Mouse (Mus musculus) embryonic fibroblast, embryonic 13.5 days (primary cell): ENCODE data around the gene Tspan3. TPM values are rescaled to one million over a fixed set of nuclear protein-coding genes. Genes with fewer than 3 reads are reported as not detected.
A peak's percentile ranks its signal among the peaks of the same experiment; 100 is the strongest.

Experiments
- H3K27ac ChIP-seq: 2 replicates; pipeline ENCODE4 v1.5.1; 2012; ENCODE audit warnings: low read length, control low read depth, inconsistent platforms; ENCODE audit not compliant: insufficient read depth
- H3K4me1 ChIP-seq: 2 replicates; pipeline ENCODE4 v1.6.1; 2011; ENCODE audit warnings: low read length; ENCODE audit not compliant: control insufficient read depth, insufficient read depth
- H3K4me3 ChIP-seq: 2 replicates; pipeline ENCODE4 v1.5.1; 2011; ENCODE audit warnings: mild to moderate bottlenecking, control low read depth, low read length; ENCODE audit not compliant: insufficient read depth
- CTCF ChIP-seq: IDR thresholded peaks from 2 replicates; pipeline ENCODE4 v1.5.1; 2011; ENCODE audit warnings: mild to moderate bottlenecking, control low read depth, low read length, moderate library complexity, borderline replicate concordance; ENCODE audit not compliant: insufficient read depth
- POLR2A ChIP-seq: IDR thresholded peaks from 2 replicates; pipeline ENCODE4 v1.6.1; 2011; ENCODE audit warnings: low read depth, mild to moderate bottlenecking, control low read depth, low read length, moderate library complexity
- polyA plus RNA-seq: library from polyadenylated mRNA; stranded (reverse); fragments of >200 nt; gene quantifications from 2 replicates; pipeline ENCODE4 v1.2.4, GENCODE M21; 2011; ENCODE audit warnings: low read depth; ENCODE audit not compliant: missing spikeins, insufficient read length

The Tspan3 gene
- polyA plus RNA-seq, 1 experiment: 183 TPM

DNA sequence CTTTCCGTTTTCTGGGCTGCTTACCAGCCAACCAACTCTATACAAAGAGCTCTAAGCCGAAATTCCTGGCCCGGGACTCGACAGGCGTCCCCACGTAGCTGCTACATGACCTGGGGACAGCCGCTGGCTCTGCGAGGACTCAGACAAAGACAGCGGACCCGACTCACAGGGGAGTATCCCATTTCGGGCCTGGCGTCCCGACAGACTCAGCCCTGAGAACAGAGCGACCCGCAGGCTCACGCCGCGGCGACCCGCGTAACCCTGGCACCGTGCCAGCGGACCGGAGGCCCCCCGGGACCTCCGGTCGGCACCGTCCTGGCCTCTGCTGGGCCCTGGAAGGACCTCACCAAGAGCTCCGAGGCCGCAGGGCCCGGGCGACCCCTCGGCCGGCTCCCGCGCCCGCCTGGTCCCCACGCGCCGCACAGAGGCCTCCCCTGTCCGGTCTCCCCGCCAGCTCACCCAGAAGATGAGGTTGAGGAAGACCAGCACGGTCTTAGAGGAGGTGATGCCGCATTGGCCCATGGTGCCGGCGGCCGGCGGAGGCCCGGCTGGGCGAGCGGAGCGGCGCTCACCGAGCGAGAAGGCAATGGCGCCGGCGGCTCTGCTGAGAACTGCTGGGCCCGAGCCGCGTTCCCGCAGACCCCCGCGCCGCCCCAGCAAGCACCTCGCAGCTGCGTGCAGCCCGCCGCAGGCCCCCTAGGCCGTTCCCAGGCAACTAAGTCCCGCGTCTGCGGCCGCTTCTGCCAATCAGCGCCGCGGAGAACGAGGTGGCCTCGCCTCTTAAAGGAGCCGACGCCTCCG is 4.7 kb downstream of the Tspan3 start:
- H3K4me3 ChIP-seq: peak overlapping the region; percentile 72
- H3K4me1 ChIP-seq: peaks cover 4% of the 10 kb centered on the region
- H3K27ac ChIP-seq: peak overlapping the region; percentile 34; the same call in 1 of the 2 replicates
- TF ChIP-seq POLR2A (peak; percentile 68; the same call in 1 of the 2 replicates), CTCF (no peak)

DNA sequence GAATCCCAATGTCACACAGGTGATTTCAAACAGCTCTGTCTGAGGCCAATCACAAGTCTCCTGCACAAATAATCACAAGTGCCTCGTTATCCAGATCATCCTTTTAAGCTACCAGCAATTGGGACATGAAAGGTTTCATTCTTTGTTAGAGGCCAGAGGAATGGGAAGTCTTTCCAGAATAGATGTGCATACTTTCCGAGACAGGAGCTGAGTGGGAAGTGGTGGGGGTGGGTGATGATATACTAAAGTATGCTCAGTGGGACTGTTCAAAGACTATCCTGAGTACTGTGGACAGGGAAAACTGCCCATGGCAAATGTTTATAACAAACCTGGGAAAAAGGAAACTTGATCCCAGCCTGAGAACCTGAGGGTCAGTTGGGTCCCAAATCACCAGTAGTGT is 5.8 kb downstream of the Tspan3 start:
- peak overlapping the region; percentile 72 for H3K4me3 ChIP-seq
- TF ChIP-seq POLR2A: no peak
- no peak for TF ChIP-seq CTCF
- peaks cover 4% of the 10 kb centered on the region for H3K4me1 ChIP-seq
- no peak overlapping the region for H3K27ac ChIP-seq

DNA sequence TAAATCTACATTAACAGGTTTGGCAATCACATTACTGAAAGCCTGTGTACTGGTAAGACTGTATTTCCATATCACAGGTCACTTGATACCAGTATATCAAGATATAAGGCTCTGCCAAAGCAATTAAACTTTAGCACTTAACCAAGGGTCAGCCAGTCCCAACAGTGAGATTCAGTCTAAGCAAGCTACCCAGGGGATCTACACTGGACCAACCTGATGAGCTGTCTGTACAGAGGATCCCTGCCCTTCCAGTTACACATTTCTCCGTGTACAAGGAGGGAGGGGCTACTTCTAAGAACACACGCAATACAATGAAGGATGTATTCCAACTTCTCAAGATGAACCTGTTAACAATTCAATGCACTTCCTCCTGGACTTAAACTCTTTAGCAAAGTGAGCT is 7.2 kb downstream of the Tspan3 start:
- TF ChIP-seq POLR2A (no peak), CTCF (no peak)
- Histone ChIP-seq H3K4me1 (peaks cover 4% of the 10 kb centered on the region), H3K27ac (no peak overlapping the region), H3K4me3 (no peak overlapping the region)

DNA sequence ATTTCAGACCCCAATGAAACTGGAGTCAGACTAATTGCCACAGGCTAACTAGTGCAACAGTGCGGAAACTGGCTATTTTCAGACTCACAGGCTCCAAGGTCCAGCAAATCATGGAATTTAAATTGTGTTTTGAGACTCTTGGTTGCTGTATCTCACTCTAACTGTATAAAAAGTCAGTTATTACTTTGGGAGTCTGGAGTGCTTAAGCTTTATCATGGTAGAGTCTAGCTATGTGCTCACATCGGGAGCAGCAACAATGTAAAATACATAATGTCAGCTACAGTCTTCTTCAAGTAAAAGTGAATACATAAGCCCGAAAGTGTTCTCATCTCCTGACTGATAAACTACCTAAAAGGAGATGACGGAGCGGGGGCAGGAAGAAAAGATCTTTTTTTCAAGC is 10.7 kb downstream of the Tspan3 start:
- H3K4me3 ChIP-seq: no peak overlapping the region
- TF ChIP-seq CTCF: no peak
- TF ChIP-seq POLR2A: no peak
- no peak overlapping the region for H3K27ac ChIP-seq
- peaks cover 10% of the 10 kb centered on the region for H3K4me1 ChIP-seq

DNA sequence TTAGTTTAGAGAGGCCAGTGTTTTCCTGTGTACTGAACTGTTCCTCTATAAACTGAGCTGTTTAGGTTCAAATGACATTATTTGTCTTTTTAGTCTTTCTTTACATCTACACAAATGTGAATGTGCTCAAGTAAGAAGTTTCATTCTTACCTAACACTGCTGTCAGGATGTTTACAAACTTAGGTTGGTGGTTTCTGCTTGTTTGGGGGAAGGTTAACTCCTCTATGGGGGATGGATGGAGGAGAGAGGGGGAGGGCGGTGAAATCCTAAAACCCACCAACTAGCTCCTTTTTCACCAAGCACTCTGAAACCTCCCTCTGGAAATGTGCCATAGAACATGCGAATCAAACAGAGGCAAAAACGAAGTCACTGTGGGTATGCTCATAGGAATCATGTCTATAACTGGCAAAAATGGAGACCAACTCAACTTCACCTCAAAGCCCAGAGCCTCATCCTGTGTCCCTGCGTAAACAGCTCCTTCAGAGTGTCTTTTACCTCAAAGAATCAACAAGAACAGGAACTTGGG is 12.7 kb downstream of the Tspan3 start:
- TF ChIP-seq CTCF (no peak), POLR2A (no peak)
- H3K27ac ChIP-seq: peak overlapping the region; percentile 82
- no peak overlapping the region for H3K4me3 ChIP-seq
- H3K4me1 ChIP-seq: peaks cover 7% of the 10 kb centered on the region

GRCm38 (mm10) chr9:56151745-56152481 is 13.4 kb downstream of the Tspan3 start:
- Histone ChIP-seq H3K4me1 (peaks cover 7% of the 10 kb centered on the region), H3K27ac (peak overlapping the region; percentile 82)
- TF ChIP-seq CTCF (no peak), POLR2A (no peak)

DNA sequence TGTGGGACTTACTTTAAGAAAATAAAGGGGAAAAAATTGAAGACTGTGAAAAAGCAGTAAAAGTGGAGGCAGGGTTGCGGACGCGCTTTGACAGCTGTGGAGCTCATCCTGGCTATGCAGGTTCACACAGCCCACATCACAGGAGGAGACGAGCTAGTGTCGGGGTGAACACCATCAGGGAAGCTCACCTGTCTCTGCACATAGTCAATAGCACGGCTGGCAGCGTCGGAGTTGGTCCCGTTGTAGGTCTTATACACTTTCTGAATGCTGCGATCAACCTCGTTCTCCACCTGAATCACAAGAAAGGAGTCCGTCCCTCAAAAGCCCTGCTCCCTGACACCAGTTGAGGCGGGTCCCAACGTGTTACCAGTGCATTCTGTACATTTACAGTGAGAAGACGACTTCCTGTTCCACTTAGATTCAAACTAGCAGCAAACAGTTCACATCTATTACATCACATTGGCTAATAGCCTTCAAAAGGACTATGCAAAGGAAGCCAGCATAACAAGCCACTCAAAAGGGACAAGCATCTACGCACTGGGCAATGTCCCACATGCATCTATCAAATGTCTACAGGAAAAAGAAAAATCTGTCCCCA is 18.9 kb downstream of the Tspan3 start:
- no peaks in the 10 kb centered on the region for H3K4me1 ChIP-seq
- no peak for TF ChIP-seq CTCF
- TF ChIP-seq POLR2A: no peak
- no peak overlapping the region for H3K4me3 ChIP-seq
- H3K27ac ChIP-seq: no peak overlapping the region

More at GRCm38 (mm10) chr9:56151745-56152481, 13.4 kb downstream of the Tspan3 start:
- H3K4me3 ChIP-seq: no peak overlapping the region

DNA sequence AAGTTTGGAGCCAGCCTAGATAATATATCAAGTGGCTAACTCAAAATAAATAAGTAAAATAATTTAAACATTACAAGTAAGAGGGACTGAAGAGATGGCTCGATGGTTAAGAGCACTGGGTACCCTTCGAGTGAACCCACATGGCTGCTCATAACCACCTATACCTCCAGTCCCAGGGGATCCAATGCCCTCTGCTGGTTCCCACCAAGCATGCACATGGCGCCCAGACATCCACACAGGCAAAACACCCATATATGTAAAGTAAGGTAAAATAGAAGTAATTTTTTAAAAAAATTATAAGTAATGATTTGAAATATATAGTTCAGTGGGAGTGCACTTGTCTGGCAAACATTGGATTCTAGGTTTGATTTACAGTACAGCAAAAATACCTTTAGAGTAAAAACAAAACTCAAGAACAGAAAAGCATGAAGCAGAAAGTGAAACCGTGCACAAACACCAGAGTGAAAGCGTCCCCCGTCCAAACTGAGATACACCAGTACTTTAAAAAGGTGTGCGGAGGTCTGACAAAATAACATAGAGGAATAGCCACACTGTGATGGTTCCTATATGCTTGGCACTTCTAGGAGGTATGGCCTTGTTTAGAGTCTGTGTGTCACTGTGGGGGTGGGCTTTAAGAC is 20.8 kb downstream of the Tspan3 start:
- H3K4me3 ChIP-seq: no peak overlapping the region
- TF ChIP-seq CTCF: no peak
- TF ChIP-seq POLR2A: no peak
- no peaks in the 10 kb centered on the region for H3K4me1 ChIP-seq
- no peak overlapping the region for H3K27ac ChIP-seq

GRCm38 (mm10) chr9:56141776-56142175 is 23.5 kb downstream of the Tspan3 start:
- Histone ChIP-seq H3K4me3 (no peak overlapping the region), H3K27ac (no peak overlapping the region), H3K4me1 (no peaks in the 10 kb centered on the region)
- TF ChIP-seq POLR2A: no peak
- no peak for TF ChIP-seq CTCF
